Mouse (Mus musculus) forebrain, embryonic 13.5 days (tissue): Measurements from ENCODE around the gene Asap2. TPM values are rescaled to one million over a fixed set of nuclear protein-coding genes. Genes with fewer than 3 reads are reported as not detected.
A peak's percentile ranks its signal among the peaks of the same experiment; 100 is the strongest.

Source experiments
- ATAC-seq: fragments of 200-750 bp; cut with Nextera tagmentation; 2 replicates; pipeline ENCODE4 v1.8.0; 2017
- H3K27ac ChIP-seq: fragments of 300-500 bp; sonication (generic); 2 replicates; pipeline ENCODE4 v1.5.1; 2015; ENCODE audit warnings: inconsistent platforms, mild to moderate bottlenecking, moderate library complexity
- H3K27me3 ChIP-seq: fragments of 300-500 bp; sonication (generic); 2 replicates; pipeline ENCODE4 v1.6.1; 2015; ENCODE audit warnings: mild to moderate bottlenecking, inconsistent platforms
- H3K36me3 ChIP-seq: fragments of 300-500 bp; sonication (generic); 2 replicates; pipeline ENCODE4 v1.6.1; 2015; ENCODE audit warnings: mild to moderate bottlenecking, inconsistent platforms; ENCODE audit not compliant: poor library complexity, severe bottlenecking
- H3K4me1 ChIP-seq: fragments of 300-500 bp; sonication (generic); 2 replicates; pipeline ENCODE4 v1.6.1; 2015; ENCODE audit warnings: inconsistent platforms
- H3K4me2 ChIP-seq: fragments of 300-500 bp; sonication (generic); 2 replicates; pipeline ENCODE4 v1.6.1; 2015; ENCODE audit warnings: inconsistent platforms, mild to moderate bottlenecking, moderate library complexity
- H3K4me3 ChIP-seq: fragments of 300-500 bp; sonication (generic); 2 replicates; pipeline ENCODE4 v1.5.1; 2015; ENCODE audit warnings: mild to moderate bottlenecking, inconsistent platforms
- H3K9ac ChIP-seq: fragments of 300-500 bp; sonication (generic); 2 replicates; pipeline ENCODE4 v1.6.1; 2015; ENCODE audit warnings: mild to moderate bottlenecking, inconsistent platforms
- H3K9me3 ChIP-seq: fragments of 300-500 bp; sonication (generic); replicated peaks from 2 replicates; pipeline ENCODE4 v1.6.1; 2016; ENCODE audit warnings: inconsistent platforms
- WGBS: fragments of 180-500 bp; shearing (Covaris S2); methylation state at CpG from one replicate; pipeline ENCODE4 v1.1.7; 2015; 5-methylcytosine and 5-hydroxymethylcytosine counted together
- polyA plus RNA-seq: library from polyadenylated mRNA; unstranded; fragments of >200 nt; fragmentation: Nextera tagmentation; extraction: Ambion mirVana; gene quantifications from 2 replicates; pipeline ENCODE4 v1.2.1, GENCODE M21; 2015

The Asap2 gene
- polyA plus RNA-seq, 1 experiment from 2014 or later: 13.8 TPM

DNA sequence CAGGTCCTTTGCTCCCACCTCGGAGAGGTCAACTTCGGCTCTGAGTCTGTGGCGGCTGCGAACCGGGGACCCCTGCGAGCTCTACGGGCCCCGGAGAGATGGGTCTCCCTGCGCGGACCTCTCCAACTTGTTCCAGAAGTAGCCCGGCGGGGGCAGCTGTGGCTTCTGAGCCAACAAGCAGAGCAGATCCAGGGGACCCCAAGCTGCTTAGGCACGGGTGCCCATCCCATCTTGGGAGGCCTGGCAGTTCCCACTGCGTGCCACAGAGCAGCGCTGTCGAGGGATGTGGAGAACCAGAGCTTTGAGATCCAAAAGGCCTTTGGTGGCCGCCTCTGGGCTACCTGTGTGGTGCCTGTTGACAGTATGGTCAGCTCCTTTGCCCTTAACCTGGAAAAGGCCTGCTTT, 122.2 kb downstream of the Asap2 start:
- ATAC-seq: peak; percentile 62
- under 1% methylated on average over 17 of the region's 17 CpGs for WGBS
- peak overlapping the region; percentile 91 for H3K27ac ChIP-seq

GRCm38 (mm10) chr12:21119446-21119845, 129.2 kb downstream of the Asap2 start:
- Histone ChIP-seq H3K4me3 (no peak overlapping the region), H3K4me1 (peaks cover 12% of the 10 kb centered on the region), H3K27ac (no peak overlapping the region), H3K36me3 (no peaks in the 10 kb centered on the region), H3K27me3 (no peaks in the 10 kb centered on the region), H3K4me2 (no peak overlapping the region), H3K9me3 (no peaks in the 10 kb centered on the region), H3K9ac (no peak overlapping the region)
- ATAC-seq: no peak
- WGBS: 79% methylated on average over 3 of the region's 3 CpGs

More for the DNA sequence above, 122.2 kb downstream of the Asap2 start:
- H3K4me1 ChIP-seq: peaks cover 12% of the 10 kb centered on the region
- H3K9me3 ChIP-seq: no peaks in the 10 kb centered on the region
- H3K9ac ChIP-seq: peak overlapping the region; percentile 94
- peak overlapping the region; percentile 68 for H3K4me2 ChIP-seq
- peak overlapping the region; percentile 83 for H3K4me3 ChIP-seq
- H3K36me3 ChIP-seq: no peaks in the 10 kb centered on the region
- no peaks in the 10 kb centered on the region for H3K27me3 ChIP-seq

DNA sequence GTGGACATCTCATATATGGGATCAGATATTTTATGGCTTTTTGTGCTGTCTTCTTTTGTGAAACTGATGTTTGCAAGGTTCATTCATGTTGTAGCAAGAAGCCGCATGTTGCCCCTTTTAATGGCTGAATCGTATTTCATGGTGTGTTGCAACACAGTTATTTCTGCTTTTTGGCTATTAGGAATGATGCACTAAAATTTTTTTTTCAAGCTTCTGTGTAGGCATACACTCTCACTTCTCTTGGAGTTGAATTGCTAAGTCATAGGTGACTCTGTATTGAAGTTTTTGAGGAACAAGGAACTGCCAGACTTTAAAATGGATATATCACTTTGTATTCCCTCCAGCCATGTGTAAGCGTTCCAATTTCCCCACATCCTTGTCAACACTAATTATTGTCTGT, 132.6 kb downstream of the Asap2 start:
- no peak for ATAC-seq
- no peaks in the 10 kb centered on the region for H3K27me3 ChIP-seq

DNA sequence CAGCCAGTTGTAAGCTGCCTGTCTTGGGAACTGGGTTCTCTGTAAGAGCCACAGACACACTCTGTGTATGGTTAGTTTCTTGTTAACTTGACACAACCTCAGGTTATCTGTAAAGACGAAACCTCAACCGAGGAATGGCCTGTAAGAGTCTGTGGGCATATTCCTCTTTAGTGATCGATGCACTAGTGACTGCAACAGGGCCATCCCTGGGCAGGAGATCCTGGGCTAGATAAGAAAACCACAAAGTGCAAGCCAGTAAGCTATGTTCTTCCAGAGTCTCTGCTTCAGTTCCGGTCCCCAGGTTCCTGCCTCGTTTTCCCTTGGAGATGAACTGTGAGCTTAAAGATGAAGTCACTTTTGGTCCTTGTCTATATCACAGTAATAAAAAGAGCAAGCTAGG, 133.4 kb downstream of the Asap2 start:
- Histone ChIP-seq H3K4me1 (peaks cover 33% of the 10 kb centered on the region), H3K27me3 (no peaks in the 10 kb centered on the region), H3K9me3 (no peaks in the 10 kb centered on the region), H3K36me3 (no peaks in the 10 kb centered on the region), H3K4me2 (no peak overlapping the region), H3K4me3 (no peak overlapping the region), H3K9ac (no peak overlapping the region), H3K27ac (no peak overlapping the region)
- WGBS: 94% methylated on average over 5 of the region's 5 CpGs
- ATAC-seq: no peak

More for the DNA sequence above, 132.6 kb downstream of the Asap2 start:
- no peaks in the 10 kb centered on the region for H3K9me3 ChIP-seq
- H3K4me1 ChIP-seq: peaks cover 26% of the 10 kb centered on the region
- no peak overlapping the region for H3K4me3 ChIP-seq
- WGBS: 85% methylated on average over 3 of the region's 3 CpGs
- no peak overlapping the region for H3K9ac ChIP-seq
- H3K36me3 ChIP-seq: no peaks in the 10 kb centered on the region
- no peak overlapping the region for H3K27ac ChIP-seq
- H3K4me2 ChIP-seq: no peak overlapping the region

DNA sequence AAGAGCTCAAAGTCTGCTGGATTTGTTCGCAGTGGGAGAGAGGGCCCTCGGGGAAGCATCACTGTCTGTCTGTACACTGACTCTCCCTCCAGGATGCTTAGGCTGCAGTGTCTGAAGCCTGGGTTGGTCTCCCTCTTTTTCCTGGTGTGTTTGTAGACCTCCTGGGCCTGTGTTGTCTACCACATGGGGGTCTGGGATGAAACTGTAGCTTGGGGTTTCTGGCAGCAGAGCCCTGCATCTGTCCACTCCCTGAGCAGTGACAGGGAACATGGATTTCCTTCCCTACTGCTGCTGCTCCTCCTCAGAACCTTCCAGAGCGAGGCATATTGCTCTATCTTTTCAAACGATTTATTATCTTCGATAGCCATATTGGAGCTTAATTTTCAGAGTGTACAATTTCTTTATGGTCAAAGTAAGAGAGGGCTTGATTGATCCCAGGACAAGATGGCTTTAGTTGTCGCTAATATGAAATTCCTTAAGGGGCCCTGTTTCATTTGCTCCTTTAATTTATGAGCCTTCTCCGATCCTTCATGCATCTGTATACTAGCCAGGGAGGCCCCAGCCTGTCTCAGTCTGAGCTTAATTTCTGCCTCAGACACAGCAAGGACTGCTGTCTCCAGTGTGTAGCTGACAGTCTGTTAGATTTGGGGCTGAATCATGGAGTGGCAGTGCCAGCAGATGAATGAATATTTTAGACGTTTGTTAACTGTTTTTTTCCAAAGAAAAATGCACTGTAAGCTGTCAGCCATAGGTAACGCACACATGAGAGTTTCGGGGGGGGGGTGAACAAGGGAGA, 135.6 kb downstream of the Asap2 start:
- Histone ChIP-seq H3K4me3 (no peak overlapping the region), H3K4me1 (peaks cover 42% of the 10 kb centered on the region), H3K36me3 (no peaks in the 10 kb centered on the region), H3K27ac (peak overlapping the region; percentile 3), H3K9me3 (no peaks in the 10 kb centered on the region), H3K4me2 (no peak overlapping the region), H3K27me3 (no peaks in the 10 kb centered on the region), H3K9ac (peak overlapping the region; percentile 4; the same call in 1 of the 2 replicates)
- WGBS: 78% methylated on average over 10 of the region's 10 CpGs
- ATAC-seq: peak; percentile 75; the same call in 1 of the 2 replicates

DNA sequence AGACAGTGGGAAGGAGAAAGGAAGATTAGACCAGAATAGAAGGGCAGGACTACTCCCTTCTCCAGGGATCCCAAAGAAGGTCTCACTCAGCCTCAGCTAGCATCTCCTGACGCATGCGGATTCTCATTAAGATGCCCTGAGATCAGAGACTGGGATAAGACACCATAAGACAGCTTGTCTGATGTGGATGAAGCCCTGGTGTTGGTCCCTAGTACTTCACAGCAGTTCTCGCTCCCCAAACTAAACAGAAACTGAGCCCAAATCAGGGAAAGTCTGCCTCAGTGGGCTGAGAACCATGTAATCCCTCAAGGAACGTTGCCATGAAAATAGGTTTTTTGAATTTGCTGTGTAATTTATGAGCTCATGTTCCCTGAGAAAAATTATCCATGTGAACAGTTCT, 136.3 kb downstream of the Asap2 start:
- no peak overlapping the region for H3K9ac ChIP-seq
- H3K4me3 ChIP-seq: no peak overlapping the region
- H3K4me1 ChIP-seq: peaks cover 46% of the 10 kb centered on the region
- no peak for ATAC-seq
- 92% methylated on average over 4 of the region's 4 CpGs for WGBS
- H3K27me3 ChIP-seq: no peaks in the 10 kb centered on the region
- H3K4me2 ChIP-seq: no peak overlapping the region
- H3K36me3 ChIP-seq: no peaks in the 10 kb centered on the region
- no peak overlapping the region; the same call in 1 of the 2 replicates for H3K27ac ChIP-seq
- no peaks in the 10 kb centered on the region for H3K9me3 ChIP-seq

DNA sequence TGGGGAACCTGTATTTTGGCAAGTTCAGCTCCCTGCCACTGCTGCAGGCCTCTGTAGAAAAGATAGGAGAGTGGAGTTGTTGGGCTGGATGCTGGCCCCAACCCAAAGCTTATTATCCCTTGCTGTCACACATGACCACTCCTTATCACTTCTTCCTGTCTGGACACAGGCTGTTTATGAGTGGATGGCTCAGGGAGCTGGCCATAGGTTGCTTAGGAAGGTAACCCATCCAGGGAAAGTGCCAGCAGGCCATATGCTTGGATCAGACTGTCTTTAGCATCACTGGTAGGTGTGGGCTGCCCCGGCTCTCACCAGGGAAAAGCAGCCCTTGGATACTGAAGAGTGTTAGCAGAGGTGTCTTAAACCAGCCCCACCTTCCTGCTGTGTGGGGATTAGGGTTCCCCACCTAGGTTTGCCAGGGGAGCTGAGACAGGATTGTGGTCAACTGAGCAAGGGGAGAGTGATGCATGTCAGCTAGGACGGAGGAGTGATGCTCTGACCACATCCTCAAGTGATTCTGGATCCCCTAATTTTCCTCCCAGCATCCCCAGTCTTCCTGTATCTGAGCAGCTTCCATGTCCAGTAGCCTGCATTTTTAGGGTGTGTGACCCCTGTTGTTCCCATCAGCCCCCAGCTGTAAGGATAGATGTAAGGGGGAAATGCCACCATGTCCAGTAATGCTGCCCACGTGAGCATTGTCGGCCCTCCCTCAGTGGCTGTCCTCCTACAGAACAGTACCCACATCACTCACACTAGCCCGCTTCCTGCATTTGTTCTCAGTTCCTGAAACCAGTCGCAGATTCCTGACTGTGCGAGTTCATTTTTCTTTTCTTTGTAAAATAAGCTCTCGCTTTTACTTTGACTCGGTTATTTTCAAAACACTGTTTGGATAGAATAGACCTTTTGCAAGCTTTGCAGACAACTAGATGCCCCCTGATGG, 138.9 kb downstream of the Asap2 start:
- Histone ChIP-seq H3K4me1 (peaks cover 73% of the 10 kb centered on the region), H3K36me3 (no peaks in the 10 kb centered on the region), H3K9me3 (no peaks in the 10 kb centered on the region), H3K9ac (no peak overlapping the region), H3K27me3 (no peaks in the 10 kb centered on the region), H3K27ac (no peak overlapping the region), H3K4me2 (no peak overlapping the region), H3K4me3 (no peak overlapping the region)
- peak; percentile 14; the same call in 1 of the 2 replicates for ATAC-seq
- 86% methylated on average over 9 of the region's 9 CpGs for WGBS

GRCm38 (mm10) chr12:21130274-21130823, 140.1 kb downstream of the Asap2 start:
- no peak overlapping the region for H3K4me2 ChIP-seq
- H3K27me3 ChIP-seq: no peaks in the 10 kb centered on the region
- no peaks in the 10 kb centered on the region for H3K36me3 ChIP-seq
- 74% methylated on average over 10 of the region's 10 CpGs for WGBS
- no peak overlapping the region for H3K4me3 ChIP-seq
- H3K27ac ChIP-seq: no peak overlapping the region
- no peak overlapping the region for H3K9ac ChIP-seq
- peaks cover 81% of the 10 kb centered on the region for H3K4me1 ChIP-seq
- H3K9me3 ChIP-seq: no peaks in the 10 kb centered on the region
- ATAC-seq: no peak

DNA sequence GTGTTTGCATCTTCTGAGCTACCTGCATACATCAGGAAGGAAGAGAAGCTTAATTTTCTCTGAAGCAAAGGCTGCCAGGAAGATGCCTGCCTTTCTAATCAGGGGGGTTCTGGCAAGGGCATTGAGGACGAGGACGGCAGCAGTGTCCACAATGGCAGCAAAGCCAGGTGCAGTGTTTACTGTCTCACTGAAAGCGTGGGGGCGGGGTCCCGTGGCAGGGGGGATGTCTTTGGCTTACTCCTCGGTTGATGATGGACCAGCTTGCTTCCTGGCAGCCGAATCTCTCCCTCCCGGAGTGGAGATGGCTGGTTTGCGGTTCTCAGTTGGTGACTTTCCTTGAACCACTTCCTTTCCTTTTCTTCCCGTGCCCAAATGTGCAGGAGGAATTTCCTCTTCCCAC, 142.3 kb downstream of the Asap2 start:
- WGBS: 44% methylated on average over 10 of the region's 10 CpGs
- Histone ChIP-seq H3K27ac (no peak overlapping the region), H3K27me3 (no peaks in the 10 kb centered on the region), H3K4me3 (no peak overlapping the region), H3K4me1 (peaks cover 85% of the 10 kb centered on the region), H3K9me3 (no peaks in the 10 kb centered on the region), H3K4me2 (no peak overlapping the region), H3K36me3 (no peaks in the 10 kb centered on the region), H3K9ac (no peak overlapping the region)
- no peak for ATAC-seq

DNA sequence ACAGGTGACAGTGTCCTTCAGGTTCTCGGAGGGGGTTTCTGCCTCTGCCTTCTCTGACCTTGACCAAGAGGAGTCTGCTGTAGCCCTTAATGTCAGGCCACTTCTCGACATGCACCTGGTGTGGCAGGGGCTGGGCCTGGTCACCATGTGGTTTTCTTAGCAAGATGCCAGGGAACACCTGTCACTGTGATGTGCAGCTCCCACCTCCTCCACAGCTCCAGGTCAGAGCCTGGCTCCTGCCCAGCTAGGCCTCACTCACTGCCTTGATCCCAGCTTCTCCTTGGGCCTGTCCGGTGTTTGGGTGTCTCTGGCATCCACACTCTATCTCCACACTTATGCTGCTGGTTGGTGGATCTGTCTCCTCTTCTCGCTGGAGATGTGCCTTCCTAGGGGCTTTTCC, 142.8 kb downstream of the Asap2 start:
- no peak for ATAC-seq
- Histone ChIP-seq H3K9ac (no peak overlapping the region; the same call in 1 of the 2 replicates), H3K4me3 (no peak overlapping the region), H3K4me1 (peaks cover 81% of the 10 kb centered on the region), H3K27me3 (no peaks in the 10 kb centered on the region), H3K4me2 (no peak overlapping the region), H3K27ac (no peak overlapping the region), H3K36me3 (no peaks in the 10 kb centered on the region), H3K9me3 (no peaks in the 10 kb centered on the region)
- whole genome bisulfite sequencing: 85% methylated on average over 4 of the region's 4 CpGs

DNA sequence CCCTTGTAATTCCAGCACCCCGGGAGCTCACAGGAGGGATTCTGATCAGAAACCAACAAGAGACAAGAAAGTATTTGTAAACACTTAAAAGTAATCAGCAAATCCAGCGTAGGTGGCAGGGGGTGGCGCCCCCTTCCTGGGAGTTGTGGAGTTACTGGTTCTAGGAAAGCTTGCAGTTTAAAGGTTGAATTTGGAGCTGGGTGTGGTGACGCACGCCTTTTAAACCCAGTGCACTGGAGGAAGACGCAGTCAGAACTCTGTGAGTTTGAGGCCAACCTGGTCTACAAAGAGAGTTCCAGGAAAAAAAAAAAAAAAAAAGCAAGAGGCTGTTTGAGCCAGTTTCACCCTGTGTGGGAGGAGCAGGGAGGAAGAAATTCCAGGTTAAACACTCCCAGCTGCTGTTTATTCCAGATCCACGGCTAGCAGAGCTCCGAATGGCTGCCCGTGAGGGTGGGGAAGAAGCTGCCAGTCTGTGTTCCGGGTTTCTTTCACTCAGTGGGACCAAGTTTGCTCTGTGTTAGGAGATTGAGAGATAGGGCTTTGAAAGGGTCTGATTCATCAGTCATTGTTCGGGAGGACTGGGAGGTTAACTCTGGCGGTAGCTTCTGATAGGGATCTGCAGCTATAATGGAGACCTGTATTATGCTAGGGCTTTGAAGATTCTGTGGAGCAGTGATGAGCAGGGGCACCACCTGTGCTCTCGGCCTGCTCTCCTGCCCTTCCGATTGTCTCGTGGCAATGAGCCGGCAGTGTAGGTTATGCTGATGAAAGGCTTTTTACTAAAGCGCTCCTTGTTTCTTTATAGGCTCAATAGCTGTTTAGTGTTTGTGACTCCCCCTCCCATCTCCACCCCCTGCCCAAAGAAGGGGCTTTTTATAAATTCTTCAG, 144.0 kb downstream of the Asap2 start:
- Histone ChIP-seq H3K4me1 (peaks cover 80% of the 10 kb centered on the region), H3K36me3 (no peaks in the 10 kb centered on the region), H3K27me3 (no peaks in the 10 kb centered on the region), H3K9me3 (no peaks in the 10 kb centered on the region), H3K4me2 (0 out of 2 replicates have a peak overlapping the region, but pooled peaks have one; percentile 1), H3K4me3 (no peak overlapping the region), H3K27ac (peak overlapping the region; percentile 40; the same call in 1 of the 2 replicates), H3K9ac (peak overlapping the region; percentile 21; the same call in 1 of the 2 replicates)
- 47% methylated on average over 17 of the region's 17 CpGs for WGBS
- ATAC-seq: no peak
